Mouse (Mus musculus): ENCODE measurements around the gene Mink1.

- TF ChIP-seq EP300 (optimal IDR thresholded peaks at IDR 0.05) (no peak), CTCF (IDR thresholded peaks at IDR 0.05; ENCODE audit: low read depth) (no peak)
Observed at GRCm38 (mm10) chr11:70657573-70657972, 94.9 kb downstream of the Mink1 start.
